In genomic region chr4:109241934-109242333, GRCm38 (mm10) we compare ENCODE assay signal across 8 mouse cellular contexts. TPM values are rescaled to one million over a fixed set of nuclear protein-coding genes. Genes with fewer than 3 reads are reported as not detected.
DNase-seq lines count a peak whose midpoint lies in the region; ATAC-seq lines count a peak whose summit lies in the region.

No protein-coding gene starts in this region.

- no peak overlapping the region for H3K4me2 ChIP-seq in hindbrain, embryonic 15.5 days
- no peak overlapping the region for H3K4me2 ChIP-seq in hindbrain, embryonic 12.5 days (replicated peaks)
- H3K4me2 ChIP-seq in lung, embryonic 16.5 days (ENCODE audit: low read depth, low read length) = no peak overlapping the region

- DNase-seq in adipocyte (ENCODE audit: low spot score) = peak; percentile 90
- peak; percentile 71 to 74 for DNase-seq in gastrocnemius, adult 8-10 months (ENCODE audit: low spot score in 2 of 2)
- no peak for DNase-seq in right cerebral cortex, postnatal 25 days
- no peak for DNase-seq in layer of hippocampus, adult 9-10 months (ENCODE audit: low spot score)

- ATAC-seq in hindbrain, embryonic 15.5 days (ENCODE audit: low FRiP score, low read depth) = 0 out of 2 replicates have a peak, but pooled peaks have one; percentile 58
- ATAC-seq in hindbrain, embryonic 12.5 days (ENCODE audit: low FRiP score) = no peak
- peak; percentile 75 for ATAC-seq in lung, embryonic 16.5 days (ENCODE audit: low read depth)
- no peak for ATAC-seq in megakaryocyte, adult 5-6 weeks (ENCODE audit: poor library complexity, severe bottlenecking)

- no peak overlapping the region for H3K4me3 ChIP-seq in hindbrain, embryonic 15.5 days
- no peak overlapping the region for H3K4me3 ChIP-seq in hindbrain, embryonic 12.5 days
- H3K4me3 ChIP-seq in lung, embryonic 16.5 days (ENCODE audit: low read length) = no peak overlapping the region

- H3K27me3 ChIP-seq in hindbrain, embryonic 15.5 days = no peaks in the 10 kb centered on the region
- no peaks in the 10 kb centered on the region for H3K27me3 ChIP-seq in hindbrain, embryonic 12.5 days
- H3K27me3 ChIP-seq in lung, embryonic 16.5 days (ENCODE audit: control insufficient read depth, insufficient read depth, low read depth, low read length) = no peaks in the 10 kb centered on the region

- no peaks in the 10 kb centered on the region for H3K9me3 ChIP-seq in hindbrain, embryonic 15.5 days
- H3K9me3 ChIP-seq in hindbrain, embryonic 12.5 days (replicated peaks) = no peaks in the 10 kb centered on the region
- no peaks in the 10 kb centered on the region for H3K9me3 ChIP-seq in lung, embryonic 16.5 days (ENCODE audit: control insufficient read depth, low read length)

- no peak overlapping the region for H3K27ac ChIP-seq in hindbrain, embryonic 15.5 days (replicated peaks)
- no peak overlapping the region for H3K27ac ChIP-seq in hindbrain, embryonic 12.5 days
- no peak overlapping the region for H3K27ac ChIP-seq in lung, embryonic 16.5 days (ENCODE audit: low read length)

- H3K9ac ChIP-seq in hindbrain, embryonic 15.5 days = no peak overlapping the region
- H3K9ac ChIP-seq in hindbrain, embryonic 12.5 days = no peak overlapping the region
- no peak overlapping the region for H3K9ac ChIP-seq in lung, embryonic 16.5 days (ENCODE audit: low read length)

- H3K4me1 ChIP-seq in hindbrain, embryonic 15.5 days (replicated peaks) = peaks cover 6% of the 10 kb centered on the region
- peaks cover 8% of the 10 kb centered on the region; the same call in 1 of the 2 replicates for H3K4me1 ChIP-seq in hindbrain, embryonic 12.5 days
- no peaks in the 10 kb centered on the region for H3K4me1 ChIP-seq in lung, embryonic 16.5 days (replicated peaks; ENCODE audit: control insufficient read depth, insufficient read depth, low read length)

- no peaks in the 10 kb centered on the region for H3K36me3 ChIP-seq in hindbrain, embryonic 15.5 days
- H3K36me3 ChIP-seq in hindbrain, embryonic 12.5 days = no peaks in the 10 kb centered on the region
- H3K36me3 ChIP-seq in lung, embryonic 16.5 days (ENCODE audit: control insufficient read depth, insufficient read depth, low read length) = no peaks in the 10 kb centered on the region

- 48% methylated on average over 4 of the region's 4 CpGs for WGBS in hindbrain, embryonic 15.5 days
- 63% methylated on average over 4 of the region's 4 CpGs for WGBS in hindbrain, embryonic 12.5 days
- 46% methylated on average over 4 of the region's 4 CpGs for WGBS in lung, embryonic 16.5 days

RNA-seq across cellular contexts. Expression of gene Calr4, which starts 7.6 kb away (rescaled TPM):
- polyA plus RNA-seq in hindbrain, embryonic 15.5 days (2015; fragmentation: Nextera tagmentation; extraction: Ambion mirVana) = 1.8 and 2.2 TPM in 2 replicates
- 1.2 and 1.7 TPM in 2 replicates for polyA plus RNA-seq in hindbrain, embryonic 12.5 days (2016; fragmentation: Nextera tagmentation; extraction: Ambion mirVana)
- not detected for total RNA-seq in gastrocnemius, adult 8-10 months (2022)
- polyA plus RNA-seq in lung, embryonic 16.5 days (2015; fragmentation: Nextera tagmentation; extraction: Ambion mirVana) = 0.13 and 0.18 TPM in 2 replicates
- 0.07 and 0.14 TPM in 2 replicates for total RNA-seq in megakaryocyte, adult 5-6 weeks (2015)
- total RNA-seq in megakaryocyte, adult 5-6 weeks (2017) = 0.55 TPM in 1 of 2 replicates, not detected in the other

RNA-seq across cellular contexts. Expression of gene Eps15, which starts 38.1 kb away (rescaled TPM):
- polyA plus RNA-seq in hindbrain, embryonic 15.5 days (2015; fragmentation: Nextera tagmentation; extraction: Ambion mirVana) = 62.8 and 65.2 TPM in 2 replicates
- polyA plus RNA-seq in hindbrain, embryonic 12.5 days (2016; fragmentation: Nextera tagmentation; extraction: Ambion mirVana) = 69.2 and 81.1 TPM in 2 replicates
- total RNA-seq in gastrocnemius, adult 8-10 months (2022) = 10 to 100 TPM; 80.2 to 94.6 (median 83.7) TPM
- 42.8 and 47.8 TPM in 2 replicates for polyA plus RNA-seq in lung, embryonic 16.5 days (2015; fragmentation: Nextera tagmentation; extraction: Ambion mirVana)
- 127 and 129 TPM in 2 replicates for total RNA-seq in megakaryocyte, adult 5-6 weeks (2015)
- 103 and 126 TPM in 2 replicates for total RNA-seq in megakaryocyte, adult 5-6 weeks (2017)

RNA-seq across cellular contexts. Expression of gene Osbpl9, which starts 39.9 kb away (rescaled TPM):
- 72.0 and 77.5 TPM in 2 replicates for polyA plus RNA-seq in hindbrain, embryonic 15.5 days (2015; fragmentation: Nextera tagmentation; extraction: Ambion mirVana)
- polyA plus RNA-seq in hindbrain, embryonic 12.5 days (2016; fragmentation: Nextera tagmentation; extraction: Ambion mirVana) = 87.9 and 97.4 TPM in 2 replicates
- 100 to 1,000 TPM in 1 of 4 experiments, 10 to 100 TPM in 3; 95.4 to 108 (median 97.7) TPM for total RNA-seq in gastrocnemius, adult 8-10 months (2022)
- 76.0 and 80.0 TPM in 2 replicates for polyA plus RNA-seq in lung, embryonic 16.5 days (2015; fragmentation: Nextera tagmentation; extraction: Ambion mirVana)
- total RNA-seq in megakaryocyte, adult 5-6 weeks (2015) = 194 and 217 TPM in 2 replicates
- total RNA-seq in megakaryocyte, adult 5-6 weeks (2017) = 161 and 173 TPM in 2 replicates

Comparison
In these comparisons a context has a peak if more than half of its experiments do, and no peak if none do; other contexts are left out.
1. ATAC-seq: peak in hindbrain, embryonic 15.5 days (single experiment) and lung, embryonic 16.5 days (single experiment); none in hindbrain, embryonic 12.5 days (single experiment) and megakaryocyte, adult 5-6 weeks (single experiment).
2. DNase-seq: peak in adipocyte (single experiment) and gastrocnemius, adult 8-10 months (2 of 2); none in right cerebral cortex, postnatal 25 days (single experiment) and layer of hippocampus, adult 9-10 months (single experiment).